Mouse (Mus musculus): Measurements from ENCODE around the gene Lsamp. TPM values are rescaled to one million over a fixed set of nuclear protein-coding genes. Genes with fewer than 3 reads are reported as not detected.

Lsamp gene
- polyA plus RNA-seq, 1 experiment from 2014 or later, result 0.20 TPM

DNA sequence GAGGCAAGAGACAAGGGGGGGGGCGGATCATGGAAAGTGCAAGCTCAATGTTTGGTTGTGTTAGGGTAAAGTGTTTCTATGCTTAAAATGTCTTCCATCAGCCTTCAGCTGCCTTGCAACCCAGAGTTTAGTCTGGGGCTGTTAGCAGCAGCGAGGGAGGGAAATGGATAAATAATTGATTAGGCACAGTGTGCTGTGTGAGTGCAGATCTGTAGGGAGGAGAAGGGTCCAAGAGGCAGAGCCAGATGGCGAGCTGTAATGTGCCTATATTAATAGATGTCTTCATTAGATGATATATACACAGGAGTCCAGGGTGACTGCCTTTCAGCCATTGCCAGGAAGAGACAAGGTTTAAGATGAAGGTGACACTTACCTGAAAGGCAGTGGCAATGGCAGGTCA lies 725.9 kb downstream of the Lsamp start:
- Histone ChIP-seq H3K9me3 (ENCODE audit: low read length) (no peaks in the 10 kb centered on the region), H3K27me3 (replicated peaks; ENCODE audit: insufficient read depth, low read length) (no peaks in the 10 kb centered on the region), H3K4me1 (ENCODE audit: insufficient read depth, low read depth, low read length) (no peaks in the 10 kb centered on the region), H3K36me3 (ENCODE audit: insufficient read depth, low read length) (no peaks in the 10 kb centered on the region), H3K4me2 (replicated peaks; ENCODE audit: low read depth, low read length) (no peak overlapping the region), H3K9ac (replicated peaks; ENCODE audit: low read depth) (no peak overlapping the region), H3K27ac (ENCODE audit: low read length) (no peak overlapping the region), H3K4me3 (ENCODE audit: low read depth, low read length) (no peak overlapping the region)
- no peak for ATAC-seq
- no peak for DNase-seq (ENCODE audit: low spot score)
- 42% methylated on average over 3 of the region's 3 CpGs for WGBS
- no peak for TF ChIP-seq CTCF (IDR thresholded peaks at IDR 0.05)
- no peak for TF ChIP-seq EP300 (IDR thresholded peaks at IDR 0.05)

DNA sequence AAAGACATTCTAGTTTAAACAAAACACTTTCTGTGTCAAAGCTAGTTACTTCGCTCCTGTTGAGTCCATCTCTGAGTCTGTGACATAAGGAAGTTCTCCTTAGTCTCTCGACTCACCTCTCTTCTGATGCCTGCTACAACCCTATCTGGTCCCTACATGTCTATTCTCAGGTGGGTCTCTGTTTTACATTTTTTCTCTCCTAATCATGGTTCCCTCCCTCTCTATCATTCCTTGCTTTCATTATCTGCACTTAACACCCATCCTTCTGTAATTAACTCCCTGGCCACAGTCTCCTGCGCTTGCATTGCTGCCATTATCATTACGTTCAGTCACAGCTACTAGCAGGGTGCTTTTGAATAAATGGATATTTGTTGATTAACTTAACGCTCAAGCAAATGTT lies 726.3 kb downstream of the Lsamp start:
- ATAC-seq, result no peak
- 67% methylated on average over 5 of the region's 5 CpGs for WGBS

DNA sequence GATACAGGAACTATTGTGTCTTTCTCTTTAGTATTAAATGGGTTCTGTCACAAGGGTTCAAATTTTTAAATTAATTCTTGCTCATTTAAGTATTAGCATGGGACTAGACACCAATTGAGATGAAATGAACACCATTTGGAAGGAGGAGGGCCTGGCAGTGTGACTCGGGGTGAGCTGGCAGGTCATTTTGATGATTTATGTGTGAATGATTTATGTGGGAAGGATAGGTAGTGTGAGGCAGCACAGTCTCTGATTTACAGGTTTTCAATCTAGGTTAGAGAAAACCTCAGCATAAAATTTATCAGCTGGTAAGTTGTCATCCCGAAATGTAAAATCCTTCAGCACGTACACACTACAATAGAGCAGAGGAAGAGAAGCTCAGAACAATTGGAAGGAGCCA lies 729.6 kb downstream of the Lsamp start:
- Histone ChIP-seq H3K27me3 (replicated peaks; ENCODE audit: insufficient read depth, low read length) (no peaks in the 10 kb centered on the region), H3K4me1 (ENCODE audit: insufficient read depth, low read depth, low read length) (no peaks in the 10 kb centered on the region), H3K36me3 (ENCODE audit: insufficient read depth, low read length) (no peaks in the 10 kb centered on the region), H3K4me3 (ENCODE audit: low read depth, low read length) (no peak overlapping the region), H3K9me3 (ENCODE audit: low read length) (no peaks in the 10 kb centered on the region), H3K9ac (replicated peaks; ENCODE audit: low read depth) (no peak overlapping the region), H3K27ac (ENCODE audit: low read length) (no peak overlapping the region), H3K4me2 (replicated peaks; ENCODE audit: low read depth, low read length) (no peak overlapping the region)
- WGBS, result 55% methylated on average over 3 of the region's 3 CpGs
- no peak for ATAC-seq
- no peak for DNase-seq (ENCODE audit: low spot score)
- TF ChIP-seq CTCF (IDR thresholded peaks at IDR 0.05) (no peak), EP300 (IDR thresholded peaks at IDR 0.05) (no peak)

More for the DNA sequence above, 726.3 kb downstream of the Lsamp start:
- no peaks in the 10 kb centered on the region for H3K9me3 ChIP-seq (ENCODE audit: low read length)
- H3K4me3 ChIP-seq (ENCODE audit: low read depth, low read length), result no peak overlapping the region
- H3K9ac ChIP-seq (replicated peaks; ENCODE audit: low read depth), result no peak overlapping the region
- no peak for DNase-seq (ENCODE audit: low spot score)
- TF ChIP-seq CTCF (IDR thresholded peaks at IDR 0.05) (no peak), EP300 (IDR thresholded peaks at IDR 0.05) (no peak)
- H3K27ac ChIP-seq (ENCODE audit: low read length), result no peak overlapping the region
- H3K27me3 ChIP-seq (replicated peaks; ENCODE audit: insufficient read depth, low read length), result no peaks in the 10 kb centered on the region
- no peaks in the 10 kb centered on the region for H3K4me1 ChIP-seq (ENCODE audit: insufficient read depth, low read depth, low read length)
- H3K36me3 ChIP-seq (ENCODE audit: insufficient read depth, low read length), result no peaks in the 10 kb centered on the region
- H3K4me2 ChIP-seq (replicated peaks; ENCODE audit: low read depth, low read length), result no peak overlapping the region

DNA sequence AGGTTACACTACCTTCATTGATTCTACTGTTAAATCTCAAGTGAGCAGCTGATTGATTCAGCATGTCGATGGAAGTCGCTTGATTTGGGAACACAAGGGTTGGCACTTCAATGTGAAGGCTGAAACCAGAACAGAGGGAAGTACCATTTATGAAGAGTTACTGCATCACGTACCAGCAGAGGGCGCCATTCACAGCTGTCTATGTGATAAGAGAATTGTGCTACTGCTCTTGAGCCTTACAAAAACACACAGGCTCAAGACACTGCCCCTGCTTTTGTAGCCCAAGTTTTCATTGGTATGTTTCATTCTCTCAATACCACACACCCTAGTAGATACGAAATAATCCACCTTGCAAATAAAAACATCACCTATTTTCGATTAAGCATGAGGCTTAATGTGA lies 754.9 kb downstream of the Lsamp start:
- H3K27me3 ChIP-seq (replicated peaks; ENCODE audit: insufficient read depth, low read length), result no peaks in the 10 kb centered on the region
- H3K9me3 ChIP-seq (ENCODE audit: low read length), result no peaks in the 10 kb centered on the region
- H3K9ac ChIP-seq (replicated peaks; ENCODE audit: low read depth), result no peak overlapping the region
- H3K4me3 ChIP-seq (ENCODE audit: low read depth, low read length), result no peak overlapping the region
- no peak overlapping the region for H3K27ac ChIP-seq (ENCODE audit: low read length)
- peak; percentile 46 for DNase-seq (ENCODE audit: low spot score)
- no peak for ATAC-seq
- H3K4me2 ChIP-seq (replicated peaks; ENCODE audit: low read depth, low read length), result no peak overlapping the region
- H3K4me1 ChIP-seq (ENCODE audit: insufficient read depth, low read depth, low read length), result no peaks in the 10 kb centered on the region
- no peaks in the 10 kb centered on the region for H3K36me3 ChIP-seq (ENCODE audit: insufficient read depth, low read length)
- 36% methylated on average over 6 of the region's 6 CpGs for WGBS
- peak; percentile 64 for TF ChIP-seq CTCF (IDR thresholded peaks at IDR 0.05)
- TF ChIP-seq EP300 (IDR thresholded peaks at IDR 0.05), result no peak

DNA sequence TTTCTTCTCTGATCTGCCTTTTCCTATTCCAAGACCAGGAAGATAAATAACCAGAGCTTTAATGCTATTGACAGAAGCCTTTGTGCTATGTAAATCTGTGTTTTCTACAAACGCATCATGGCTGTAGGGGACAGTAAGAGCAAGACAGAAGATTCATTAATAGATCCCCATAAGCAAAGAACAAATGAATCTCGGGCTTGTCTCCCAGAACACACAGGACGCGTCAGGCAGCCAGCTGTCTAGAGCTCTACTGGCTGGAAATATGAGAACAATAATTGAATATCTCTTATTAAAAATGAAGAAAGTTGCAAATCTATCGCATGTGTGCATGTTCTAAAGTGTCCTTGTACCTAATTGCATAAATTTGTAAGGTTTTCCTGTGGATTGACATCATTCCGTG lies 755.6 kb downstream of the Lsamp start:
- Histone ChIP-seq H3K9ac (replicated peaks; ENCODE audit: low read depth) (no peak overlapping the region), H3K36me3 (ENCODE audit: insufficient read depth, low read length) (no peaks in the 10 kb centered on the region), H3K27ac (ENCODE audit: low read length) (no peak overlapping the region), H3K27me3 (replicated peaks; ENCODE audit: insufficient read depth, low read length) (no peaks in the 10 kb centered on the region), H3K9me3 (ENCODE audit: low read length) (no peaks in the 10 kb centered on the region), H3K4me1 (ENCODE audit: insufficient read depth, low read depth, low read length) (no peaks in the 10 kb centered on the region), H3K4me2 (replicated peaks; ENCODE audit: low read depth, low read length) (no peak overlapping the region), H3K4me3 (ENCODE audit: low read depth, low read length) (no peak overlapping the region)
- TF ChIP-seq EP300 (IDR thresholded peaks at IDR 0.05), result no peak
- TF ChIP-seq CTCF (IDR thresholded peaks at IDR 0.05), result no peak
- ATAC-seq (no peak), DNase-seq (ENCODE audit: low spot score) (no peak)
- 74% methylated on average over 6 of the region's 6 CpGs for WGBS

DNA sequence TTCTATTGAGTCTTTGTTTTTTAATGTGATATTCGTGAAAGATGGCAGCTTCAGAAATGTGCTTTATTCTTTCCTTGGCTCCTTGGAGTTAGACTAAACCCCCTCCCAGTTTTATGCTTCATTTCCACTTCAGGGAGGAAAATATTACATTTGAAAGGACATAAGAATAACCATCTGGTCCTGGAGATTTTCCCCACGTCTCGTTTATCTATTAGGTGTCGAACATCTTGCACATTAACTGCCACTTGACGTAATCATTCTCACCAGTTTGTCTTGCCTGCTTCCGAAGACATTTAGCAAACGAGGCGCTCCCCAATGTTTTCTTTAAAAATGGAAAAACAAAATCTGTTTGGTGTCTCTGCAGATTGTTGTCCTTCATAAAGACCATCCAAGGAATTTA lies 756.1 kb downstream of the Lsamp start:
- no peak overlapping the region for H3K4me2 ChIP-seq (replicated peaks; ENCODE audit: low read depth, low read length)
- H3K27me3 ChIP-seq (replicated peaks; ENCODE audit: insufficient read depth, low read length), result no peaks in the 10 kb centered on the region
- no peak overlapping the region for H3K27ac ChIP-seq (ENCODE audit: low read length)
- no peak overlapping the region for H3K4me3 ChIP-seq (ENCODE audit: low read depth, low read length)
- H3K9ac ChIP-seq (replicated peaks; ENCODE audit: low read depth), result no peak overlapping the region
- no peaks in the 10 kb centered on the region for H3K36me3 ChIP-seq (ENCODE audit: insufficient read depth, low read length)
- H3K9me3 ChIP-seq (ENCODE audit: low read length), result no peaks in the 10 kb centered on the region
- ATAC-seq (no peak), DNase-seq (ENCODE audit: low spot score) (no peak)
- 65% methylated on average over 8 of the region's 8 CpGs for WGBS
- TF ChIP-seq CTCF (IDR thresholded peaks at IDR 0.05) (no peak), EP300 (IDR thresholded peaks at IDR 0.05) (no peak)
- H3K4me1 ChIP-seq (ENCODE audit: insufficient read depth, low read depth, low read length), result no peaks in the 10 kb centered on the region

DNA sequence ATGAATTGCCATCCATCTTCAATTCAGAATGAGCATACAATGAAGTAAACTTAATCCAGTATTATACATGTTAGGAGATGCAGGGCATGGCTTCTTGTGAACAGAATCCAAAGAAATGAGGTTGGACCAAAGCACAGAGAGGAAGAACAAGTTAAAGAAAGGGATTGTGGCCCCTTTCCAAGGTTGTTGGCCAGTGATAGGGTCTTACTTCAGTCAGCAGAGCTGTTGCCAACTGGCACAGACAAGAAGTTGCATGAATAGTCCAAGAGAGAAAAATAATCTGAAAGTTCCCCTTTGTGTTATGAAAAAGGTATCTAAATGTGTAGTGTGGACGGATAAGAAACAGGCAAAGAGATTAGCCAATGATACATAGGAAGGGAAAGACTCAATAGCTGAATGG lies 843.0 kb downstream of the Lsamp start:
- Histone ChIP-seq H3K9me3 (ENCODE audit: low read length) (no peaks in the 10 kb centered on the region), H3K27ac (ENCODE audit: low read length) (no peak overlapping the region), H3K36me3 (ENCODE audit: insufficient read depth, low read length) (no peaks in the 10 kb centered on the region), H3K4me3 (ENCODE audit: low read depth, low read length) (no peak overlapping the region), H3K4me1 (ENCODE audit: insufficient read depth, low read depth, low read length) (no peaks in the 10 kb centered on the region), H3K9ac (replicated peaks; ENCODE audit: low read depth) (no peak overlapping the region), H3K27me3 (replicated peaks; ENCODE audit: insufficient read depth, low read length) (no peaks in the 10 kb centered on the region), H3K4me2 (replicated peaks; ENCODE audit: low read depth, low read length) (no peak overlapping the region)
- DNase-seq (ENCODE audit: low spot score) (peak; percentile 12), ATAC-seq (no peak)
- no peak for TF ChIP-seq EP300 (IDR thresholded peaks at IDR 0.05)
- no peak for TF ChIP-seq CTCF (IDR thresholded peaks at IDR 0.05)
- WGBS, result 30% methylated on average over 1 of the region's 1 CpGs
